Mouse (Mus musculus) spleen, postnatal 14 days (tissue): Measurements from ENCODE around the gene Ppp1r3d.

Source experiments
- DNase-seq, 2 experiments: peaks; one replicate each; pipeline ENCODE4 v3.0.0; 2021 to 2022; ENCODE audit warnings: low spot score in 2 of 2

The Ppp1r3d gene

DNA sequence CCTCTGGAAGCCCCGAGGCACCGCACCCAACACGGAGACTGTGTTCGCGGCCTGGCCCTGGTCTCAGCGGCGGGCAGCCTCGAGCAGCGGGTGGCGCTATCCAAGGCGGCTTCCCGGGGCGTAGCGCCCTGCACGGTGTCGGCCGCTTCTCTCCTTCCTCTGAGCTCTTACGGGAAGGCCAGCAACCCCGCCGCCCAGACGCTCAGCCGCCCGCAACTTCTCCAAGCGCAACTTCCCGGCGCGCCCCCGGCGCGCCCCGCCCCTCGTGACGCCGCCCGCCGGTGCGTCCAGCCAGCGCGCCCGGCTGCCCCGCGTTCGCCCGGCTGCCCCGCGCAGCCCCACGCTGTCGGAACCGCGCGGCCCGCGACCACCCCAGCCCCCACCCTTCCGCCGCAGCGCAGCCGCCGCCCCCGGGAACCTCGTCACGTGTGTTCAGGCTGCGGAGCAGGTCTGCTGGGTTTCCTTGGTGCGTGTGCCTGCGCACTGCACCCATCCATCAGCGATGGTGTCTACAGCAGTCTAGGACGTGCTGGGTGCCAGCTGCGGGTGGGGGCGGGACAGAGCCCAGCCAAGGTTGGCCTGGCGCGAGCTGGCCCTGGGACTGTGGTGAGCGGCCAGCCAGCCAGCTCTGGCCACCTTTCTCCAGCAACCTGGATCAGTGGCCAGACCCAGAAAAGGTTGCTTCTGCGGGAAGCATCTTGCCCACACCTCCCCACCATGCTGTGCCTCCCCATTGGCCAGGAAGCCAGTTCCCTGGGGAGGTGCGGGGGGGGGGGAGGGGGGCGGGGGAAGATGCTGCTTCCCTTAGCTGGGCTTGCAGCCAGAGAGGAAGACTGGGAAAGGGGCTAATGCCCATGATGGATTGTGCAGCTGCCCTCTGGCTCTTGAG lies at the start of gene Ppp1r3d, which contains the start of gene Fam217b:
Ppp1r3d (minus strand) TSS at position 212 of the 889 bp plus-strand sequence.
Fam217b (plus strand) TSS at position 264 of the 889 bp plus-strand sequence.
- DNase-seq, result no peak

DNA sequence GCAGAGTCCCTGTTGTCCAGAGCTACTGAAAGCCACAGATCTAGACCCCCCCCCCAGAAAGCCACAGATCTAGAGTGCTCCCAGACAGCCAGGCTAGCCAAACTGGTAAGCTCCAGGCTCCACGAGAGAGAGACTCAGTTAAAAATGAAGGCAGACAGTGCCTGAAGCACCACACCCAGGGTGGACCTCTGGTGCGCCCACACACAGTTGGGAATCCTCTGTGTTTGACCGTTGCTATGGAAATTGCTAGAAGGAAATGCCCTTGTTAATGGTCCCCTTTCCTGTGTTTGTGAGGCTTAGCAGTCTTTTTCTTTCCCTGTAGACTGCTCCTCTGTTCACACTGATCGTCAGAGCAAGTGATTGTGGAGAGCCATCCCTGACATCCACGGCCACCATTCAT lies 46.1 kb upstream of the Ppp1r3d start:
- no peak for DNase-seq

DNA sequence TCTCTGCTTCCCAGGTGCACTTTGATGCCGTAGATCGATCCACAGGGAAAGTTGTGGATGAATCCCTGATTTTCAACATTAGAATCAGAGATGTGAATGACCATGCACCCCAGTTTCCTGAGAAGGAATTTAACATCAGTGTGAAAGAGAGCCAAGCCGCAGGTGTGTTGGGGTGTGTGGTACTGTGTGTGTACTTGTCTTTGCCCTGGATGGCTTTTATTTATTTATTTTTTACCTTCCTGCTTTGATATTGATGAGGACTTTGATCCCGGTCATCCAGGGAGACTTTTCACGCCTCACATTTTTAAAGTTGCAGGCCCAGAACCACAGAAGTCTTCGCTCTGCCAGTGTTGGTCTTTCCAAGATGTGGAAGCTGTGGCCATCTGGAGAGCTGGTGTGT lies 43.1 kb upstream of the Ppp1r3d start:
- DNase-seq, result no peak

DNA sequence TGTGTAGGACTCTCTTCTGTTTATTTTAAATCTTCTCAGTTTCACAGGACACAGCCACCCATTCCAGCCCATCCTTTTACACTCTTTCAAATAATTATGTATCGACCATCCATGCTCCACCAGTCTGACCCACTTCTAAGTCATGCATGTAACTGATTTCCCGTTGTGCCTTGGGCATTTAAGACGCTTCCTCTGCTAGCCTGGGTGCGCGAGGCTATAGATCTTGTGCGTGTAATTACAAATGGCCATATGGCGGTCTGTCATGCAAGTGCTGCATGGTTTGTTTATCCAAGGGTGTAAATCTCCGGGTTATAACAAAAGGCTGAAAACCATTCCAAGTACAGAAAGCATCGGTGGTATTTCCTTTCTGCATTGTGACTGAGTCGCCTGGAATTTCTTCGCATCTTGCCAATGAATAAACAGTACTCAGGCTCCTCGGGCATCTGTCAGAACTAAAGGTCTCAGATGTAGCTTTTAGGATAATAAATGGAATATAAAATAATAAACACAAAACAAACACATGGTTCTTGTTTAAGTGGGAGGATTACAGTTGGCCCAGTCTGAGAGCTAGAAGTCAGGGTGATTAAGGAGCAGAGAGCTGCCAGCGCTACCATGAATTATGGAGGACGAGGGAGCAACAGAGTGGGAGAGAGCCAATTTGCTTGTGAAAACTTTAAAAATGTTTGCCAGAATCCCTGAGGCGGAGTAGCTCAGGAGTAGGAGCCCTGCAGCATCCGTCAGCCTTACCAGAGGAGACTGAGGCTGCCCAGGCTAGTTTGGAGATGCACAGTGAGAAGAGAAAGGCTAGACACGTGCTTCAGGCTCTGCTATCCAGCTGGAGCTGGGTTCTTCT lies 40.6 kb upstream of the Ppp1r3d start:
- no peak for DNase-seq

DNA sequence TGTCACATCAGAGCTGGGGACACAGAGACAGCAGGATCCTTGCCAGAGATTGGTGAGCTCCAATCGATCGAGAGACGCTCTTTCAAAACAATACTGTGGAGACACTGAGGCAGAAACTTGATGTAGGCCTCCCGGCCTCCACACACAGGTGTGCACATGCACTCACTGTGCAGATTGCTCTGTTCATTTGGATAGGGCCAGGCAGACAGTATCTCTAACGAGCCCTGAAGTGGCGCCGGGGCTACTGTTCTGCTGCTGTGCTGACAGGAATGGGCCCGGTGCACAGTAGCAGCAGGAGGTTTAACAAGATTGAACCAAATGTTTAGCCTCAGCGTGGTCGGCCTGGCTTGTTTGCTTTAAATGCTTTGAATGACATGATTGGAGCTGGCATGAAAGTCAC lies 36.7 kb upstream of the Ppp1r3d start:
- no peak for DNase-seq

DNA sequence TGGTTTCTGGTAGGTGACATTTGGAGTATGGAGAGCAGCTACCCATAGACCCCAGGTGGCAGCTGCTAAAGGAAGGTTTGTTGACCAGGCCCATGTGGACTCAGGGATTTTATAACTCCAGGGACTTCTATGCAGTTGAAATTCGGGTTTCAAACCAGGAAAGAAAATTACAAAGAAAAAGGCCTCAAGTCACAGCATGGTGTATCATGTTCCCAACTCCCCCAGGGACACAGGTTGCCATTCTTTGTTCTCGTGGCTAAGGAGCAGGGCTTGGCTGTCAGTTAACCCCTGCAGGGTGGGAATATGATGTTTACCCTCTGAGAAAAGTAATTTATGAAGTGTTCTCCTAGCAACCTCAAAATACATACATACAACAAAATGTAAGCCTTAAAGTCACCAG lies 36.0 kb upstream of the Ppp1r3d start:
- DNase-seq, result no peak

DNA sequence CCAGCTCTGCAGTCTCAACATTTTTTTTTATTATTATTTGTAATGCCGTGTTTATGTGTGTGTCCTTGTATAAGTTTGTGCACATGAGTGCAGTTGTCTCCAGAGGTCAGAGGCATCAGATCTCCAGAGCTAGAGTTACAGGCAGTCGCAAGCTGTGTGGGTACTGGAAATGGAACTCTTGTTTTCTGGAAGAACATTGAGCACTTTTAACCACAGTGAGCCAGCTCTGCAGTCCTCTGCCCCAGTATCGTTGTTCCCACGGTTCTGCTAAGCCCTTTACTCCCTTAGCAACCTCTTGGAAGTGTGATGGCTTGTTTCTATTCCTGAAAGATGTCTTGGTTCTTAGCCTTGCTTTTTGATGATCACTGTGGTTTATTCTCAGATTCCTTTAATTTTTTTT lies 35.1 kb upstream of the Ppp1r3d start:
- DNase-seq, result no peak

DNA sequence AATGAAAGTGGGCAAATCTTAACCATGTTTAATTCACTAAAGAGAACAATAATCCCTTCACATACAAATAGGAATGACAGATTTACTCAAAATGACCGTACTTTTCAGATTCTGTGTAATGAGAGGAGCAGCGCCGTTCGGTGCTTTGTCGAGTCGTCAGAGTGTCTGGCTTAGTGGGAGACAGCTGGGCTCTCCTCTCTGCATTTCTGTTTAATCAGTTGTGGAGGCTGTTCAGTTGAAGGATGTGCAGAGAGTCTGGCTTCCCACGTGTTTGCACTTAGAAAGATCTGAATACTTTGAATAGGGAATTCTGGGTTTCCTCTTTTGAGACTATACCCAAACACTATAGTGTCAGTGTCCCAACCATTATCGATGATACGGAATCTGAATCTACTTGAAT lies 23.0 kb upstream of the Ppp1r3d start:
- DNase-seq, result no peak

DNA sequence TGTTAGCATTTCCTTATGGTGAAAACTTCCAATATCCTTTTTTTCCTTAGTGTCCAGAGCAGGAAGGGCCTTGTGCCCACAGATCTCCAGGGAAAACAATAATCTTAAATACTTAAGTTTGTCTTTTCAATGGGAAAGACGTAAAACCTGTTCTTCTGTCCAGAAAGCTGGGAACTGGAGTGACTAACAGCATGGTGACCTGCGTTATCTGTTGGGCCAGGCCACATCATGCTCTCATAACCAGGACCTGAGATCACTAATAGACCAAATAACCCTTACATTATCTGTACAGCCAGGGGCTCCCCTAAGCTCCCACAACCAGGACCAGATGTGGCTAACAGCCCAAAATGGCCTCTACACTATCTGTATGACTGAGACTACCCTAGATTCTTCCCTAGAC lies 19.6 kb upstream of the Ppp1r3d start:
- DNase-seq, result no peak

DNA sequence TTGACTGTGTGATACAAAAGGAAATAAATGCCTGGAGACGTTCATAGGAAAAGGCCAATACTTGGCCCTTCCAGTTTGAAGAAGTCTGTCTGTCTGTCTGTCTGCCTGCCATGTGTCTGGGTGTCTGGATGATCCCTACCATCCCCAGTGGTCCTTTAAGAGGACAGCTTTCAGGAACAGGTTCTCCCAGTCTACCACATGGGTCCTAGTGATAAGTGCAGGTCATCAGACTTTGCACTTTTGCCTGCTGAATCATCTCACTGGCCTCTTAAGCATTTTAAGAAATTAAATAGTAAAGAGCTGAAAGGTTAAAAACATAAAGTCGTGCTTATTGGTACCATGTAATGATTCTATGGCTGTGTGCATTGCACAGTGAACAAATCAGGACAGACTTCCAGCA lies 19.2 kb upstream of the Ppp1r3d start:
- no peak for DNase-seq

DNA sequence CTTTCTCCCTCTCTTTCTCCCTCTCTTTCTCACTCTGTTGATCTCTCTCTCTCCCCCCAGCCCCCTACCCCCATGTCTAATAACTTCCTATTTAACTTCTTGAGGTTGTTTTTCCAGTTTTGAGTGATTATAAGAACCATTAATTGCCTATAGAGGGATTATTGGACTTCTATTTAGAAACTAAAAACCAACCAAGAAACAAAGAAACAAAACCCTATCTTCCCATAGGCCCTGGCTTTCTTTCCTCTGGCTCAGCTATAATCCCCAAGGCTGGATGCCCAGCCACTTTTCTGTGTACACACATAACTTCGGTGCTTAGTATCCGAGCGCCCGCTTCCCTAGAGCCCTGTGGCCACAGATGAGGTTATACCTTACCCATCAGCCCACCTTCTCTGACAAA lies 16.0 kb upstream of the Ppp1r3d start, which contains the start of gene Cdh26:
Cdh26 (plus strand) TSS at position 301 of the 400 bp plus-strand sequence.
- DNase-seq, result no peak

DNA sequence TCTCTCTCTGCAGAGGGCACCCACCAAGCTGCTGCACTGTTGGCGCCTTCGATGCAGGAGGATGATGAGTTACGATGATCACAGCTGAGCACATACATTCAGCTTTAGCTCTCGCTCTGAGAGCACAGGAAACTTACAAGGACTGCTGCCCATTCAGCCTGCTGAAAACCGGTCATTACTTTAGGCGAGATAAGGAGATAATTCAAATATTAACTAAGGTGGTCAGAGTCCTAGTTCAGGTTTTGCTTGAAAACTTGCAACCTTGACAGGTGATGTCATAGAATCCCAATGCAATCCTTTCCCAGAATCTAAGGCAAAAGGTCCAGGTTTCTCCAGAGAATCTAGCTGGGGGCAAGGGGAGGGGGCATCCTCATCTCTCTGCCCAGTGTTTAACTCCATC lies 15.2 kb upstream of the Ppp1r3d start:
- DNase-seq, result no peak

DNA sequence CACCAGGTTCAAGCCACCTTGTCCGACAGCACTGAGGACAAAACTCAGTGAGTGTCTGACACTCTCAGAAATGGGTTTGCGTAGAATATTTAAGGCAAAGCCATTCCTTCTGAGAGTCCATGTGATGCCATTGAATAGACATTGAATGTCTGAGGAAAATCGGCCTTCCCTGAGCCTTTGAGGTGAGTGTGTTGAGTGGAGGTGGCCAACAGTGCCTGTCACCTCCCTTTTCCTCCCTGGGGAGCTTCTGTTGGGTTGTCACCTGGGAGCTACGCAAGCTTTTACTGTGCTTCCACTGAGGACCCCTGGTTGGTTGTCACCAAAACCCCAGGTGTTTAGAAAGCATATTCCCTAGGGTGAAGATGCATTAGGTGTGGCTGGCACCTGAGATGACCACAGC lies 14.4 kb upstream of the Ppp1r3d start:
- DNase-seq, result no peak

DNA sequence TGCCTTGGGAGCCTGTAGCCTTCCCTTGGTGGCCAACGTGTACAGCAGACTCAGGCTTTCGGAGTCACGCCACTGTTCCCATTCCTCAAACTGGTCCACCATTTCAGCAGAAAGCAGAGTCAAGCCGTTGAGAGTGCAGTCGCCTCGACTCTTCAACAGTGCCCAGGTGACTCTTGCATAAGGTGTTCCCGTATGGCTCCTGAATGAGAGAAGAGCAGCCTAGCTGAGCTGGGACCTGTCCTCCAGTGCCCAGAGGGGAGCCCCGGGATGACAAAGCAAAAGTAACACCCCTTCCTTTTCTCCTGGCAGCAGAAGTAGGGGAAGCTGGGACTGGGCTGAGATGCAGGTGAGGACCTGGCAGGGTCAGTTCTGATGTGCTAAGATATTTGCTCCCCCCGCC lies 13.9 kb upstream of the Ppp1r3d start:
- no peak for DNase-seq

DNA sequence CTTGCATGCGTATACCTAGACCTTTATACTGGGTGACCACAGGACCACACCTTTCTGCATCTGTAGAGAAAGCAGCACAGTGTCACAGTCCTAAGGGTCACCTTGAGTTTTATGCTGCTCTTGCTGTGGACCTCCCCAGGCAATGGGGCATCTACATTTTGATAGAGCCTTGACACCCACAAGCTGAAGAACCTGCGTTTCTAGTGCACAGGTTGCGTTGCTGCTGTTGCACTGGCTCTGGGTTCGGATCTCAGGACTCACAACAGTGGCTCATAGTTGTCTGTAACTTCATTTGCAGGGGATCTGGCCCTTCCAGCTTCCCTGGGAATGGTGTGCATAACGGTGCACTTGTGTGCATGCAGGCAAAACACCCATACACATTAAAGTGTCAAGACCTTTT lies 12.9 kb upstream of the Ppp1r3d start:
- DNase-seq, result no peak

DNA sequence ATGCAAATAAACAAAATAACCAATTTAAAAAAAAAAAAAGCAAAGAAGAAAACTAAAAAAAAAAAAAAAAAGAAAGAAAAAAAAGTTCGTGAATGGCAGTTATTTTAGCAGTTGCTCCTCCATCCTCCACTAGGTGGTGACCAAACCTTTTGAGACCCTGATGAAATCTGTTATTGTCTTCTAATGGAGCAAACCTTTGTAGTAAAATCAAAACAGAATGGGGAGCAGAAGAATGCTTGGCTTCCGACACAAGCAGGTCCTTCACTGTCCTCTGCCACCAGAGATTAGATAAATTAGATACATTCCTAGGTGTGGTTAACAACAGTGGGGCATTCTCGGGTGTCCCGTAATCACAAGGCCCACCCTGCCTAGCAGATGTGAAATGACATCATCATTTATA lies 12.0 kb upstream of the Ppp1r3d start:
- no peak for DNase-seq

DNA sequence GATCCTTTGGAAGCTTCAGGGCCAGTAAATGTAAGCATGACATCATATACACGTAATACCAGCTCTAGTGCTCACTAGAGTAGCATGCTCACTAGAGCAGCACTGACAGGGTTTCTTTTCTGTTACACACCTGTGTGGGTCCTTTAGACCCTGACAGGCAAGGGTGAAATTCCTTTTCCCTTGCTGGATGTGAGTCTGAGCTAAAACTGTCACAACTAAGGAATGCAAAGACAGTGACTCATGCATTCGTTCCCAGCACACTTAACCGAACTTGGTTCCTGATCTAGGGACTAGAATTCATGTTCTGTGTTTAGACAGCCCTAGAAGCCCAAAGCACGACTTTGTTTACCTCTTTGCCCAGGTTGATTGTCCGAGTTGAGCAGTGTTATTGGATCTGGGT lies 9.0 kb upstream of the Ppp1r3d start:
- DNase-seq, result no peak

DNA sequence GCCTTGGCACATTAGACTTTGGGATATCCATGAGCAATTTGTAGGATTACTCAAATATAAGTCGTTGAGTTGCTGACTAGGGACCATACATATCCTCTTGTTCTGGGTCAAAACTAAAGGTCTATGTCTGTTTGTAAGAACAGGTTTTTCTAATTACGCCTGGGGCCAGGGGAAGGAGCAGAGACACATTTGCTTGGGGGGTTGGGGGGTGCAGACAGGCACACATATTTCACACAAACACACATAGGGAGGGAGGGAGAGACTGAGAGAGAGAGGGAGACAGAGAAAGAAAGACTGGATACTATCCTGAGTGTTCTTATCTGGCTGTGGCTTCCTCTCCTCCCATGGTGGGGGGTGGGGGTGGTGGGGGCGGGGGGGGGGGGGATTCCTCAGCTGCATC lies 7.9 kb upstream of the Ppp1r3d start:
- DNase-seq, result no peak

DNA sequence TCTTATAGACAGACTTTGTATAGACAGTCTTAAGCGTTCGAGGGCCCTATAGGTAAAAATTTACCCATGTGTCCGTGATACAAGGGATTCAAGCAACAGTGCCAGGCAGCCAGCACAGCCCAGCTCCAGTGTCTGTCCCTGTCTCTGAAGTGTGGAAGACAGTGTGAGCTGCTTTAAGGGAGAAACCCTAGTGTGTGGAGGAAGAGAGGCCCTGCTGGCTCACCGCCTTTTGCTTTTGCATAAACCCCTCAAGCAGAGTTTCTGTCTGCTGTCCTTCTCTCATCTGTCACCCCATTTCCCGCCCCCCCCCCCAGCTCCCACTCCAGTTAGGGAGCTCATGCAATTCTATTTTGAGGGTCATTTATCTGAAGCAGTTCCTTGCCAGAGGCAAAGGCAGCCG lies 7.3 kb upstream of the Ppp1r3d start:
- no peak for DNase-seq

DNA sequence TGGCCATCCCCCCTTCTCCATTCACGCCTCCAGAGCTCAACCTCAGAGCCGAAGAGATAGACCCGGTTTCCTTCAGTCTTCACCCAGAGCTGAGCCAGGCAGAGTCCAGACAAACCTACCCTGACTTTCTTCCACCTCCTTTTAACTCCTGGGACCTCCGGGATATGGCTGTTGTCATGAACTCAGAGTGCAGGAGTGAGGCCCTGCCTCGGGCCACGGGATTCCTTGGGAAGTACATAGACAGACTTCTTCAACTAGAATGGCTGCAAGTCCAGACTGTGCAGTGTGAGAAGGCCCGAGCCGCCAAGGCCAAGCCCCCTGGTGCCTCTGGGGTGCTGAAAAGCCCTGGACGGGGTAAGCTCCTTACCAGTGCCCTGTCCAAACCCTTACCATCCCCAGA lies 6.3 kb upstream of the Ppp1r3d start:
- no peak for DNase-seq

DNA sequence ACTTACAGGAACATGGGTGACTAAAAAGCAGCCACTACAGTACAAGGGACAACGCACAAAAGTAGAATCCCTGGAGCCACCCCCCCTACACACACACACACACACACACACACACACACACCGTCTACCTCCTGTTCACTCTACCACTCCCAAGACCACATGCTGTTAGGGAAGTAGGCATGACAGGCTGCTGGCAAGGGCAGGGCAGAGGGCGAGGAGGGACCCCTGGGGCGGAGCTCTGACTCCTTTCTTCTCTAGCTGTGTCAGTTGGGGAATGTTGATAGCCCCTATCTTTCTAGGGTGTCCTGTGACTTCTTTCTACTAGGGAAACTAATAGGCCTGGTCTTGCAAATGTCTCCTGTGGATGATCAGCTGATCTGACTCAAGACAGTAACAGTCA lies 2.7 kb upstream of the Ppp1r3d start:
- no peak for DNase-seq

DNA sequence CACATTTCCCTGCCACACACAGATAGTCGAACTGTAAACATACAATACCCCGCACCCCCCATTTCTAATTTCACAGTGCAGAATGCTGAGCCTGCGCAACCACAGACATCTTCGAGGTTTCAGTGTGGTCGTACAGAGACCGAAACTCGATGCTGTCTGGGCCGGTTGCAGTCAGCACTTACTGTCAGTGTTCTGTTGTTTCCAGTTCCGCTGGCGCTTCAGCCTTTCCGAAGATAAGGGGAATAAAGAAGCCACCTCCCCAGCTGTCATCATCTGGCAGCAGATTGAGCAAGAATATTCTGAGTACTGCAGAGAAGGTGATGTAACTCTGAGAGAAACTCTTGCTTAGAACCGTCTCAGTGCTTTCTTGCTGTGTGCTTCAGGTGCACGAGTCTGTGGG lies 2.2 kb upstream of the Ppp1r3d start:
- DNase-seq, result no peak

DNA sequence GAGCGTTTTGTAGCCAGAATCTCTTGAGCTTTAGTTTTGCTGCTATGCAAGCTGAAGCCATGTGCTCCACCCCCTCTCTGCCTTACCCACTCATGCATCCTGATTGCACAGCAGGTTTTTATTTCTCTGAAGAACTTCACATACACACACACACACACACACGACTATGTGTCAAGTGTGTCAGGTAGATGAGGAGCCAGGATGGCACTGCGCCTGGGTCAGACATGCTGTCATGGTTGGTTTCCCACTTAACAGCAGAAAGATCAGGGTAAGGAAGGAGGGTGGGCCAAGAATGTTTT lies 827 bp upstream of the Ppp1r3d start:
- no peak for DNase-seq
